Mouse (Mus musculus) testis, adult 2 months (tissue): ENCODE measurements at regions not wholly inside any gene's neighbourhood (a gene's known extent, or its start where the extent isn't known, plus 50 kb on each side); places are given as distances from the start of the nearest gene placed in this dataset.

ENCODE experiments used
- CTCF ChIP-seq: fragments of 200-500 bp; IDR thresholded peaks from 2 replicates; pipeline ENCODE4 v1.5.1; 2012; ENCODE audit warnings: low read depth, mild to moderate bottlenecking, inconsistent platforms, low read length, moderate library complexity; ENCODE audit not compliant: control insufficient read depth, insufficient read depth, insufficient replicate concordance
- POLR2A ChIP-seq: fragments of 200-500 bp; IDR thresholded peaks from 2 replicates; pipeline ENCODE4 v1.6.1; 2012; ENCODE audit warnings: low read depth, mild to moderate bottlenecking, inconsistent platforms, low read length, moderate library complexity; ENCODE audit not compliant: control insufficient read depth

- TF ChIP-seq POLR2A (no peak), CTCF (no peak)
Measured at GRCm38 (mm10) chr8:10785311-10785710, 222.9 kb downstream of the Irs2 start.
